Mouse (Mus musculus) kidney, embryonic 15.5 days (tissue): ENCODE results near the gene Coro2b. TPM values are rescaled to one million over a fixed set of nuclear protein-coding genes. Genes with fewer than 3 reads are reported as not detected.

ENCODE experiments used
- ATAC-seq: fragments of 200-750 bp; cut with Nextera tagmentation; replicated peaks from 2 replicates; pipeline ENCODE4 v1.8.0; 2017; ENCODE audit warnings: moderate TSS enrichment; ENCODE audit not compliant: low FRiP score
- H3K27ac ChIP-seq: fragments of 300-500 bp; sonication (generic); 2 replicates; pipeline ENCODE4 v1.5.1; 2015; ENCODE audit warnings: mild to moderate bottlenecking, inconsistent platforms
- H3K27me3 ChIP-seq: fragments of 300-500 bp; sonication (generic); 2 replicates; pipeline ENCODE4 v1.6.1; 2015; ENCODE audit warnings: inconsistent platforms
- H3K36me3 ChIP-seq: fragments of 300-500 bp; sonication (generic); 2 replicates; pipeline ENCODE4 v1.6.1; 2015; ENCODE audit warnings: inconsistent platforms
- H3K4me1 ChIP-seq: fragments of 300-500 bp; sonication (generic); 2 replicates; pipeline ENCODE4 v1.6.1; 2015; ENCODE audit warnings: inconsistent platforms
- H3K4me2 ChIP-seq: fragments of 300-500 bp; sonication (generic); 2 replicates; pipeline ENCODE4 v1.6.1; 2015; ENCODE audit warnings: moderate library complexity, mild to moderate bottlenecking, inconsistent platforms
- H3K4me3 ChIP-seq: fragments of 300-500 bp; sonication (generic); replicated peaks from 2 replicates; pipeline ENCODE4 v1.5.1; 2015; ENCODE audit warnings: mild to moderate bottlenecking, inconsistent platforms
- H3K9ac ChIP-seq: fragments of 300-500 bp; sonication (generic); 2 replicates; pipeline ENCODE4 v1.6.1; 2015; ENCODE audit warnings: mild to moderate bottlenecking, inconsistent platforms
- H3K9me3 ChIP-seq: fragments of 300-500 bp; sonication (generic); replicated peaks from 2 replicates; pipeline ENCODE4 v1.6.1; 2016; ENCODE audit warnings: inconsistent platforms
- WGBS: fragments of 180-500 bp; shearing (Covaris S2); methylation state at CpG from one replicate; pipeline ENCODE4 v1.1.7; 2015; ENCODE audit warnings: mixed read lengths; 5-methylcytosine and 5-hydroxymethylcytosine counted together
- polyA plus RNA-seq: library from polyadenylated mRNA; unstranded; fragments of >200 nt; fragmentation: Nextera tagmentation; extraction: Ambion mirVana; gene quantifications from 2 replicates; pipeline ENCODE4 v1.2.1, GENCODE M21; 2015

Coro2b gene
- polyA plus RNA-seq, 1 experiment from 2014 or later: 19.1 TPM

- 27% methylated on average over 15 of the region's 15 CpGs for WGBS
- H3K9me3 ChIP-seq: no peaks in the 10 kb centered on the region
- H3K4me2 ChIP-seq: peak overlapping the region; percentile 15; the same call in 1 of the 2 replicates
- H3K4me3 ChIP-seq: no peak overlapping the region
- H3K27ac ChIP-seq: peak overlapping the region; percentile 85
- peaks cover 66% of the 10 kb centered on the region for H3K4me1 ChIP-seq
- H3K36me3 ChIP-seq: no peaks in the 10 kb centered on the region
- no peak overlapping the region for H3K9ac ChIP-seq
- peak; percentile 24; the same call in 1 of the 2 replicates for ATAC-seq
- H3K27me3 ChIP-seq: 0 out of 2 replicates have a peak, but pooled peaks cover 4% of the 10 kb centered on the region
These were observed 13.9 kb downstream of the Coro2b start for GRCm38 (mm10) chr9:62522791-62523471.

DNA sequence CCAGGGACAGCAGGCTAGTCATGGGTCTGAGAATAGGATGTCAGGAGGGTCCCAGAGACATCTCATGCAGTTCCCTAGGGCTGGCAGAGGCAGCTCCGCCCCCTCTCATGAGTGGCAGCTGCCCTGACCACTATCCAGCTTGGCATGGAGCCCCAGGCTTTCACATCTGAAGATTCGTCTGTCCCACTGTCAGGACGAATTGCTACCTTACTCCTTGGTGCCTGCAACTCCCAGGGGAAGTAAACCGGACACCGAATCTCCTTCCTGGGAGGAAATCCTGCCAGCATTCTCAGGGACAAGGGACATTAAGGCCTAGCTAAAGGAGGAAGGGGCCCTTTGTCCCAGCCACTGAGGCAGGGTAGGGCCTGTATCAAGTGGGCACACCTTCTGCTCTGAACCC, 14.6 kb downstream of the Coro2b start:
- WGBS: 63% methylated on average over 5 of the region's 5 CpGs
- H3K36me3 ChIP-seq: no peaks in the 10 kb centered on the region
- H3K27ac ChIP-seq: peak overlapping the region; percentile 85
- 0 out of 2 replicates have a peak overlapping the region, but pooled peaks have one; percentile 15 for H3K4me2 ChIP-seq
- no peak overlapping the region for H3K4me3 ChIP-seq
- H3K9me3 ChIP-seq: no peaks in the 10 kb centered on the region
- H3K4me1 ChIP-seq: peaks cover 70% of the 10 kb centered on the region
- 0 out of 2 replicates have a peak overlapping the region, but pooled peaks have one; percentile 1 for H3K9ac ChIP-seq
- ATAC-seq: no peak
- 0 out of 2 replicates have a peak, but pooled peaks cover 4% of the 10 kb centered on the region for H3K27me3 ChIP-seq

GRCm38 (mm10) chr9:62521541-62521940, 15.3 kb downstream of the Coro2b start:
- WGBS: 41% methylated on average over 9 of the region's 9 CpGs
- no peaks in the 10 kb centered on the region for H3K36me3 ChIP-seq
- H3K4me2 ChIP-seq: peak overlapping the region; percentile 5; the same call in 1 of the 2 replicates
- H3K27me3 ChIP-seq: 0 out of 2 replicates have a peak, but pooled peaks cover 4% of the 10 kb centered on the region
- peak overlapping the region; percentile 85 for H3K27ac ChIP-seq
- peaks cover 66% of the 10 kb centered on the region for H3K4me1 ChIP-seq
- H3K4me3 ChIP-seq: no peak overlapping the region
- ATAC-seq: 0 out of 2 replicates have a peak, but pooled peaks have one; percentile 46
- H3K9ac ChIP-seq: 0 out of 2 replicates have a peak overlapping the region, but pooled peaks have one; percentile 1
- H3K9me3 ChIP-seq: no peaks in the 10 kb centered on the region

DNA sequence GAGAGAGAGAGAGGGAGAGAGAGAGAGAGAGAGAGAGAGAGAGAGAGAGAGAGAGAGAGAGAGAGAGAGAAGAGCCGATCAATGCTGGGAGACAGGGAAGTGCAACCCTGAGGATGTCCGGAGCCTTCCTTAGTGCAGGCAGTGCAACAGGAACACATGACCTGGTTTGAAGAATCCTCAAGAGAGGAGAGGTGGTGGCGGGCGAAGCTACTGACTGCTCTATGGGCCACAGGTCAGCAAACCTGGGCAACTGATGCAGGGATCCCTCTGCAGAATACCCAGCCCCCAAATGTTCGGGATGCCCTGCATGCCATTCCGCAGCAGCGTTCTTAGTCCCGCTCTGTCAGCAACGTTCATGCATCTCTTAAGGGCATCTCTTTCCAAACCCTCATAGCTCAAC, 15.9 kb downstream of the Coro2b start:
- 68% methylated on average over 9 of the region's 9 CpGs for WGBS
- H3K4me1 ChIP-seq: peaks cover 60% of the 10 kb centered on the region
- H3K4me3 ChIP-seq: no peak overlapping the region
- 0 out of 2 replicates have a peak, but pooled peaks cover 4% of the 10 kb centered on the region for H3K27me3 ChIP-seq
- H3K9ac ChIP-seq: no peak overlapping the region
- H3K9me3 ChIP-seq: no peaks in the 10 kb centered on the region
- no peak overlapping the region for H3K4me2 ChIP-seq
- no peak for ATAC-seq
- peak overlapping the region; percentile 85 for H3K27ac ChIP-seq
- H3K36me3 ChIP-seq: no peaks in the 10 kb centered on the region

GRCm38 (mm10) chr9:62519787-62520503, 16.9 kb downstream of the Coro2b start:
- ATAC-seq: no peak
- Histone ChIP-seq H3K4me1 (peaks cover 59% of the 10 kb centered on the region), H3K27ac (no peak overlapping the region), H3K36me3 (no peaks in the 10 kb centered on the region), H3K4me2 (no peak overlapping the region), H3K4me3 (no peak overlapping the region), H3K9me3 (no peaks in the 10 kb centered on the region), H3K27me3 (0 out of 2 replicates have a peak, but pooled peaks cover 4% of the 10 kb centered on the region), H3K9ac (no peak overlapping the region)
- 84% methylated on average over 15 of the region's 15 CpGs for WGBS

DNA sequence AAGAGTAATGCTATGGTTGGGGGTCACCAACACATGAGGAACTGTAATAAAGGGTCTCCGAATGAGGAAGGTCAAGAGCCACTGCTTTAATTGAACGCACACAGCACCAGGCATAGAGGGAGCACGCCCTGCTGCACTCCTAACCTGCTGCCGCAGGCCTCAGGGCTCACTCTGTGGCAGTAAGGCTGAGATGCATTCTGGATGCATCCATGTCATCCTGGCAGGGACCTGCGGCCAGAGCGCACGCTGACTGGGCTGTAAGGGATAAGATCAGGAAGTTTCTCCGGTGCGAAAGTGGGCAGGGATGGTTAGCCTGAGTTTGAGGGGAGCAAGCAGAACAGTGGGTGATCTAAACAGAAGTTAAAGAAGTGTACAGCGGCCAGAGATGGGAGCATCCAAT, 17.5 kb downstream of the Coro2b start:
- H3K9ac ChIP-seq: no peak overlapping the region
- peaks cover 59% of the 10 kb centered on the region for H3K4me1 ChIP-seq
- 0 out of 2 replicates have a peak, but pooled peaks cover 4% of the 10 kb centered on the region for H3K27me3 ChIP-seq
- 79% methylated on average over 10 of the region's 10 CpGs for WGBS
- no peak for ATAC-seq
- no peaks in the 10 kb centered on the region for H3K36me3 ChIP-seq
- no peak overlapping the region for H3K4me2 ChIP-seq
- no peak overlapping the region for H3K4me3 ChIP-seq
- no peaks in the 10 kb centered on the region for H3K9me3 ChIP-seq
- H3K27ac ChIP-seq: 0 out of 2 replicates have a peak overlapping the region, but pooled peaks have one; percentile 22

DNA sequence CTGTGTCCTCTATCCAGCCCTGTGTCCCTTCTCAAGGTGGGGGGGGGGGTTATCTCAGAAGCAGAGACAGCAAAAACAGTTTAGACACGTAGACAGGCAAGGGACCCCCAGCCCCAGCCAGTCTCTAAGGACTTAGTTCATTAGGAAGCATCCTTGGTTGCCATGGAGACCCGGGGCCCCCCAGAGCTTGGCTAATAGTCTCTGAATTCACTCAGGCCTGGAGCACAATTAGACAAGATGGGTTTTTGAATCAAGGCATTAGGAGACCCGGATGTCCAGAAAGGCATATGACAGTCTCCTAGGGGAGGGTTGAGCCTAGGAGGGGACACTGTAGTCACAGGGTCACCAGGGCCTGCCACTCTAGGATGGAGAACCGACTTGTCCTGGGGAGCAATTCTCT, 18.3 kb downstream of the Coro2b start:
- H3K27ac ChIP-seq: no peak overlapping the region
- no peak overlapping the region for H3K4me3 ChIP-seq
- no peaks in the 10 kb centered on the region for H3K36me3 ChIP-seq
- H3K9ac ChIP-seq: no peak overlapping the region
- peaks cover 61% of the 10 kb centered on the region for H3K4me1 ChIP-seq
- WGBS: 68% methylated on average over 4 of the region's 4 CpGs
- ATAC-seq: no peak
- 0 out of 2 replicates have a peak, but pooled peaks cover 4% of the 10 kb centered on the region for H3K27me3 ChIP-seq
- no peak overlapping the region for H3K4me2 ChIP-seq
- H3K9me3 ChIP-seq: no peaks in the 10 kb centered on the region

DNA sequence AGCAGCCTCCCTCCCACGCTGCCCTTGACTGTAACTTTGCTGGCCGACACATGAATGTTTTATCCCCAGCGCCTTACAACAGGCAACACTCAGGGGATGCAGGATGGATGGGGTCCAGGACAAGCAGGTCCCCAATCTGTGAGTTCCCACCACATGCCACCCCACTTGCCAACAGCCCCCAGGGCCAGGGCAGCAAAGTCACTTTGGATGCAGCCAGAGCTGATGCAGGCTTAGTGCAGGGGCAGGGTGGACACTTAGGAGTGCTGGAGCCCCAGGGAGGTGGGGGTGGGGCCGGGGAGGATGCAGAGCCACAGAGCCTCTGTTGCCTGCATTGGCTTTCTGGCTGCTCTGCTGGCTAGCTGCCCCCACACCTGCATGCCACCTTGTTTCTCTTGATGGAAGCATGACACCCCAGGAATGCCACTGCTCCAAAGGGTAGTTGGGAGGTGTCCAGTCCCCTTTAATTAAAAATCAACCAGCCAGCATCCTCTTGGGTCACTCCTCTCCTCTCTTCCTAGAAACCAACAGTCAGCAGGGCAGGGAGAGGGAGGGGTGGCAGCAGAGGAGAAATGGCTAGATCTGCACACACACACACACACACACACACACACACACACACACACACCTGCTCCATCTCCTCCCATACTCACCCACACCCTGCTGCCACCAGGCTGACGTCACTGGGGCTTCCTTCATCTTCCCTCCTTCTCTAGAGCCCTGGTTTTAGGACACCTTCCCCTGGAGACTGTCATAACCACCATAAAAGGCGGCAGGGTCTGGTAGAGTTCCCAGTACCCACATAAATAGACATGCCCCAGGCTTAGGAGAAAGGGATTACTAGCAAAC, 19.5 kb downstream of the Coro2b start:
- 68% methylated on average over 6 of the region's 6 CpGs for WGBS
- no peak overlapping the region for H3K27ac ChIP-seq
- no peak for ATAC-seq
- peaks cover 59% of the 10 kb centered on the region for H3K4me1 ChIP-seq
- H3K4me2 ChIP-seq: no peak overlapping the region
- no peak overlapping the region for H3K4me3 ChIP-seq
- H3K27me3 ChIP-seq: 0 out of 2 replicates have a peak, but pooled peaks cover under 1% of the 10 kb centered on the region
- no peaks in the 10 kb centered on the region for H3K9me3 ChIP-seq
- H3K9ac ChIP-seq: no peak overlapping the region
- no peaks in the 10 kb centered on the region for H3K36me3 ChIP-seq

DNA sequence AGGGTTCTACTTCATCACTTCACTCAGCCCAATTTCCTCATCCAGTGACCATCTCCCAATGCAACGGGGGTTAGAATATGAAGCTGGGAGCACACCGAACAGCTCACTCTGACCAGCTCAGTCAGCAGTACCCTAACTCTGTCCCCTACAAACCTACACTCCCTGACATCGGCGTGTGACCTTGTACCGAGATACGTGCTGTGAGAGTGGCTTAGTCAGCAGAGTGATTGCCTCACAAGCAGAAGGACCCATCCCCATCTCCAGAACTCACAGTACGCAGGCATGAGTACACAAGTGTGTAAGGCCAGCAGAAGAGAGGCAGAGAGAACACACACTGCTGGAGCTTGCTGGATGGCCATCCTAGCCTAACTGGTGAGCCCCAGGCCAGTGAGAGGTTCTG, 21.7 kb downstream of the Coro2b start:
- no peak overlapping the region for H3K9ac ChIP-seq
- WGBS: 87% methylated on average over 7 of the region's 7 CpGs
- no peaks in the 10 kb centered on the region for H3K9me3 ChIP-seq
- peaks cover 50% of the 10 kb centered on the region for H3K4me1 ChIP-seq
- no peak overlapping the region for H3K4me3 ChIP-seq
- 0 out of 2 replicates have a peak overlapping the region, but pooled peaks have one; percentile 91 for H3K27ac ChIP-seq
- no peak overlapping the region for H3K4me2 ChIP-seq
- ATAC-seq: no peak
- H3K27me3 ChIP-seq: no peaks in the 10 kb centered on the region
- H3K36me3 ChIP-seq: no peaks in the 10 kb centered on the region

GRCm38 (mm10) chr9:62513492-62514133, 23.2 kb downstream of the Coro2b start:
- H3K4me2 ChIP-seq: no peak overlapping the region
- peak; percentile 54 for ATAC-seq
- no peaks in the 10 kb centered on the region for H3K27me3 ChIP-seq
- H3K9ac ChIP-seq: no peak overlapping the region
- WGBS: 20% methylated on average over 10 of the region's 10 CpGs
- H3K4me3 ChIP-seq: no peak overlapping the region
- no peaks in the 10 kb centered on the region for H3K9me3 ChIP-seq
- H3K36me3 ChIP-seq: no peaks in the 10 kb centered on the region
- H3K27ac ChIP-seq: peak overlapping the region; percentile 91
- peaks cover 51% of the 10 kb centered on the region for H3K4me1 ChIP-seq

DNA sequence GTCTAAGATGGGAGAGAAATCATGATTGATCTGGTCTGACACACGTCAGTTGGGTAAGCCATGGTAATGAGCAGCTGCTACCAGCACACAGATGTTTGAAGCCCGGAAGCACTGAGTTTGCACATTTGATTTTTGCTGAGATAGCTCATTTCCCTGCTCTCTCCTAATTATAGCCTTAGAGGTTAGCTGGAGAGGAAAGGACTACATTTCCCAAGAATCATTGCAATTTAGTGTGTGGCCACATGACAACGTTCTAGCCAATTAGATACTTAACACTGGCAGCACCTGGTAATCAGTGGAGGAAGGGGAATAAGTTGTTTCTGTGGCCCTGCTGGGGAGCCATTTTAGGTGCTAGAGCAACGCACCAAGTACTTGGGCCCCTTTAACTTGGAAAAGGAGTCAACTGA, 26.3 kb downstream of the Coro2b start:
- H3K27ac ChIP-seq: peak overlapping the region; percentile 23; the same call in 1 of the 2 replicates
- WGBS: 52% methylated on average over 4 of the region's 4 CpGs
- no peak; the same call in 1 of the 2 replicates for ATAC-seq
- no peaks in the 10 kb centered on the region for H3K36me3 ChIP-seq
- peaks cover 56% of the 10 kb centered on the region for H3K4me1 ChIP-seq
- H3K4me3 ChIP-seq: no peak overlapping the region
- H3K27me3 ChIP-seq: no peaks in the 10 kb centered on the region
- H3K9me3 ChIP-seq: no peaks in the 10 kb centered on the region
- H3K9ac ChIP-seq: no peak overlapping the region
- H3K4me2 ChIP-seq: no peak overlapping the region
